Mouse (Mus musculus) forebrain, postnatal 0 days (tissue): ENCODE measurements around the gene Mfap3l. TPM values are rescaled to one million over a fixed set of nuclear protein-coding genes. Genes with fewer than 3 reads are reported as not detected.
"Not testable (repeated sequence)": the region's sequence is repeated elsewhere in the genome, so short reads cannot be mapped to it uniquely, and the experiment has no call there.

ENCODE experiments used
- ATAC-seq: fragments of 200-750 bp; cut with Nextera tagmentation; 2 replicates; pipeline ENCODE4 v1.8.0; 2017; ENCODE audit warnings: mild to moderate bottlenecking, moderate library complexity
- DNase-seq: peaks from one replicate; pipeline ENCODE4 v3.0.0-alpha.2; 2015
- H3K27ac ChIP-seq: fragments of 300-500 bp; sonication (generic); 2 replicates; pipeline ENCODE4 v1.5.1; 2014; ENCODE audit warnings: low read depth, mild to moderate bottlenecking, antibody characterized with exemption, low read length, moderate library complexity, mixed read lengths
- H3K27me3 ChIP-seq: fragments of 300-500 bp; sonication (generic); 2 replicates; pipeline ENCODE4 v1.6.1; 2014; ENCODE audit warnings: mild to moderate bottlenecking, low read length, mixed read lengths; ENCODE audit not compliant: insufficient read depth
- H3K36me3 ChIP-seq: fragments of 300-500 bp; sonication (generic); 2 replicates; pipeline ENCODE4 v1.6.1; 2014; ENCODE audit warnings: mild to moderate bottlenecking, moderate library complexity; ENCODE audit not compliant: insufficient read depth
- H3K4me1 ChIP-seq: fragments of 300-500 bp; sonication (generic); 2 replicates; pipeline ENCODE4 v1.6.1; 2014; ENCODE audit warnings: antibody characterized with exemption; ENCODE audit not compliant: insufficient read depth
- H3K4me2 ChIP-seq: fragments of 300-500 bp; sonication (generic); 2 replicates; pipeline ENCODE4 v1.6.1; 2014; ENCODE audit warnings: low read depth, mild to moderate bottlenecking, moderate library complexity
- H3K4me3 ChIP-seq: fragments of 300-500 bp; sonication (generic); 2 replicates; pipeline ENCODE4 v1.5.1; 2014; ENCODE audit warnings: low read depth, low read length, mixed read lengths
- H3K9ac ChIP-seq: fragments of 300-500 bp; sonication (generic); 2 replicates; pipeline ENCODE4 v1.6.1; 2014; ENCODE audit warnings: mild to moderate bottlenecking
- H3K9me3 ChIP-seq: fragments of 300-500 bp; sonication (generic); 2 replicates; pipeline ENCODE4 v1.6.1; 2016; ENCODE audit warnings: low read length
- CTCF ChIP-seq: sonication (generic); IDR thresholded peaks from 2 replicates; pipeline ENCODE4 v1.5.1; 2016; ENCODE audit warnings: antibody characterized with exemption, control low read depth, low read depth
- WGBS: fragments of 180-500 bp; shearing (Covaris S2); extraction: QIAGEN DNeasy Blood & Tissue Kit; methylation state at CpG from one replicate; pipeline ENCODE4 v1.1.7; 2014; 5-methylcytosine and 5-hydroxymethylcytosine counted together
- polyA plus RNA-seq: library from polyadenylated mRNA; unstranded; fragments of >200 nt; fragmentation: Nextera tagmentation; extraction: Ambion mirVana; gene quantifications from 2 replicates; pipeline ENCODE4 v1.2.1, GENCODE M21; 2015
- total RNA-seq: library from RNA; depleted of rRNA; stranded (reverse); fragments of >200 nt; gene quantifications from 2 replicates; pipeline ENCODE4 v1.2.3, GENCODE M21; 2014

Gene Mfap3l
- total and polyA plus RNA-seq, 2 experiments from 2014 or later, result 2.4 to 9.1 TPM

DNA sequence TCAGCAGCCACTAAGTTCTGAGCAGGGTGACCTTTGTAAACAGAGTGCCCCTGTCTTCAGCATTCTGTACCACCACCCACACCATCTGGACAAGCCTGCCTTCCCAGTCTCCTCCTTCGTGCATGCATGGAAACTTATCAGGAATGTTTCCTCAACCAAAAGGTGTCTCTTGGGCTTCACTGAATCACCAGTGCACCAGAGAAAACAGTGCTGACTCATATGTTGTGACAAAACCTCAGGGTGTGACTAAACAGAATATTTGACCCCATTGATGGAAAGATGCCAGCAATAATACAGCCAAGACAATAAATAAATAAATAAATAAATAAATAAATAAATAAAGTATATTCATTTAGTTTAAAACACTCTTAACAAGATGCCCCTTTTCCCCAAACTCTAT, 16.5 kb downstream of the Mfap3l start:
- no peak for ATAC-seq
- H3K4me2 ChIP-seq, result no peak overlapping the region
- no peaks in the 10 kb centered on the region for H3K36me3 ChIP-seq
- no peaks in the 10 kb centered on the region for H3K27me3 ChIP-seq
- no peaks in the 10 kb centered on the region for H3K4me1 ChIP-seq
- no peak for DNase-seq
- H3K9ac ChIP-seq, result no peak overlapping the region
- WGBS, result 69% methylated on average over 1 of the region's 1 CpGs
- no peak for TF ChIP-seq CTCF
- no peak overlapping the region for H3K4me3 ChIP-seq
- no peak overlapping the region for H3K27ac ChIP-seq
- no peaks in the 10 kb centered on the region for H3K9me3 ChIP-seq

DNA sequence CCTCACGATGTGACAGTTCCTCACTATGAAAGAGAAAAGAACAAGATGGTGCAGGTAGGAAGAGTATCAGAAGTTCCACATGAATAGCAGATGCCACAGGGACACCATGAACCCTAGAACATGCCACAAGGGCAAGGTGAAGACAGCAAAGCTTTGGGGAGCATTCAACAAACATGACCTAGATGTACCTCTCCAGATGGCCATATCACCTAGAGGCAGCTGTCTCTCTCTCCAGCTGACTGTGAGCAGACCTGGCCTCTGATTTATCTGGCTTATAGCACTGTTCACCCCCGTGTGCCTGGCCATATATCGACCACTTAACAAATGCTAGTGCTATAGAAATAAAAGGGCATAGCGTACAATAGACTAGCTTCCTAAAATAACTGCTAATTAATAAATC, 17.5 kb downstream of the Mfap3l start:
- DNase-seq (no peak), ATAC-seq (no peak)
- H3K27ac ChIP-seq, result no peak overlapping the region
- H3K4me1 ChIP-seq, result no peaks in the 10 kb centered on the region
- WGBS, result 76% methylated on average over 4 of the region's 4 CpGs
- H3K9me3 ChIP-seq, result no peaks in the 10 kb centered on the region
- H3K9ac ChIP-seq, result no peak overlapping the region
- no peaks in the 10 kb centered on the region for H3K36me3 ChIP-seq
- TF ChIP-seq CTCF, result no peak
- H3K4me2 ChIP-seq, result no peak overlapping the region
- H3K27me3 ChIP-seq, result no peaks in the 10 kb centered on the region
- H3K4me3 ChIP-seq, result no peak overlapping the region

DNA sequence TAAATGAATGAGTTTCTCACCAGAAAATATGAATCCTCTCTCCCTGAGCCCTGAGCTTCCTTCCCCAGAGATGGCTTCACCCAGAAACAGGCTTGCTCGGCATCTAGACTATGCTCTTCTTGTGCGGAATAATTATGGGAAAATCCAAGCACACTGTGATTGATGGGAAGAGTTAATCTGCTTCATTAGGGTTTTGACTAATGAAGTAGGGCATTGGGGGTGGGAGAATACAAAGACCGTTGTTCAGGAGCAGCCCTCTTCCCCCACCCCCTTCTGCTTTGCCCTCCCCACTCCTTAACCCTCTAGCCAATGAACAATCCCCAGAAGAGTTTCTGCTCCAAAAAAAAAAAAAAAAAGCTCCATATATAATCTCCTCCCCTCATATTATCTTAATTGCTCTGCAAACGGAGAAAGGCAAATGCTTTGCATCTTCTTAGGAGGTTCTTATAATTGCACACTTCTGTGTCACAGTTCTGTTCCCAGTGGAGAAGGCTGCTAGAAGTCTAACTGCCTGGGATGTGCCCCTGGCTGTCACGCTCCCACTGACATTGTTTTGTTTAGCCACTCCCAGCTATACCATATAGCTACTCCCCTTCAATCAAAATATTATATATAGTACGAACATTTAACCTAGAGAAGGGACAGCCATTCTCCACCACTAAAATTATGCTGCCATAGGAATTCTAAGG, 24.9 kb downstream of the Mfap3l start:
- no peaks in the 10 kb centered on the region for H3K4me1 ChIP-seq
- 0 out of 2 replicates have a peak overlapping the region, but pooled peaks have one; percentile 35 for H3K27ac ChIP-seq
- no peak for TF ChIP-seq CTCF
- no peaks in the 10 kb centered on the region for H3K27me3 ChIP-seq
- peak; percentile 16 for DNase-seq
- H3K9me3 ChIP-seq, result no peaks in the 10 kb centered on the region
- WGBS, result 19% methylated on average over 6 of the region's 6 CpGs
- peak; percentile 89 for ATAC-seq
- H3K4me2 ChIP-seq, result no peak overlapping the region
- H3K9ac ChIP-seq, result no peak overlapping the region
- no peak overlapping the region for H3K4me3 ChIP-seq
- no peaks in the 10 kb centered on the region for H3K36me3 ChIP-seq

DNA sequence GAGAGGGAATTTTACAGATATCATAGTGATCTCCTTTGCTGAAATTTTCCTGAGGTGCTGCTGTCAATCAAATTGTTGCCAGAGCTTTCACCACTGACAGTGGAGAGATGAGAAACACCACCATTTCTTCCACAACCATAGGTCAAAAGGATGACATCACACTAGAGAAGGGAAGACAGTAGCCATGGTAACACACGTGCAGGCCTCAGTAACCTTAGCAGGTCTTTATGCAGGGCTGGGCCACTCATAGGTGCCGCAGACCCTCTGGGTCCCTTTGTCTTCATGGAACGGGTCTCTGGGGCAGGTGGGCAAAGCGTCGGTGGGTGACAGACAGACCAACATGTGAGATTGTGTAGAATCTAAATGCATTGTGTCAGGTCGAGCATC, 25.5 kb downstream of the Mfap3l start:
- Histone ChIP-seq H3K27me3 (no peaks in the 10 kb centered on the region), H3K4me1 (no peaks in the 10 kb centered on the region), H3K36me3 (no peaks in the 10 kb centered on the region), H3K9me3 (no peaks in the 10 kb centered on the region), H3K4me3 (no peak overlapping the region), H3K4me2 (no peak overlapping the region), H3K9ac (no peak overlapping the region), H3K27ac (no peak overlapping the region)
- no peak for DNase-seq
- peak; percentile 28; the same call in 1 of the 2 replicates for ATAC-seq
- WGBS, result 28% methylated on average over 6 of the region's 6 CpGs
- TF ChIP-seq CTCF, result no peak

DNA sequence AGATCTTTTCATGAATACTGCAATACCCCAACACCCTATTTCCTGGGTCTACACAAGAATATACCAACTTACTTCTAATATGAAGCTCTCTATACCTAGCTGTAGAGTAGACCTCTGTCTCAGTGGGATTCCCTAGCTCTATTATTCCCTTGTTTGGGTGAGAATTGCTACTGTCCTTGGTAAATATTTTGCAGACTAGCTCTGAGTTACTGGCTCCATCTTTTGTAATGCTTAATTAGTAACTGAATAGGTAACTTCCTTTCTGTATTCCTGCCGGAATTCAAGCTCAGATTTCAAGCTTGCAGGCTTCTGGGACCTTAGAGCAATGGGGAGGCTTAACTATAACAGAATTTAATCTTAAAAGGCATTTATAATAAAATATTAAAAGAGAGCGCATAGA, 26.1 kb downstream of the Mfap3l start:
- not testable (repeated sequence) for H3K36me3 ChIP-seq, ATAC-seq, H3K9ac ChIP-seq, H3K4me2 ChIP-seq, H3K4me3 ChIP-seq, H3K4me1 ChIP-seq, H3K27ac ChIP-seq, DNase-seq, H3K27me3 ChIP-seq, H3K9me3 ChIP-seq
- 56% methylated on average over 2 of the region's 2 CpGs for WGBS

DNA sequence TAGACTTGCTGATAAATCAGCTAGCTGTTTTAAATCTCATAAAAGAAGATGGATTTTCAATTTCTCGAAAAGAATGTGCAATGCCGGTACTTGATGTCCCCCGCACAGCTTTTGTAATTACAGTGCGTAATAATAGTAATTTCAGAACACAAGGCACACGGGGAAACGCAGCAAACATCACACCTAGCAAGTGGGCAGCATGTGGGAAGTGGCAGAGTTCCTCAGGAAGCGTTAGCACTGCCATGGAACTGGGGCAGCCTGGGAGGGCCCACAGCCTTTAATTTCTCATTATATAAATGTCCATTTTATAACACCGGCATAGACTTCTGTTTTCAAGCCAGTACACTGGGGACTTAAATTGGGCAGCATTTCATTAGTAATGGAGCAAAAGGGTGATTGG, 27.1 kb downstream of the Mfap3l start:
- Histone ChIP-seq H3K4me3 (no peak overlapping the region), H3K36me3 (no peaks in the 10 kb centered on the region), H3K9me3 (no peaks in the 10 kb centered on the region), H3K27me3 (no peaks in the 10 kb centered on the region), H3K4me2 (no peak overlapping the region), H3K27ac (no peak overlapping the region), H3K9ac (no peak overlapping the region), H3K4me1 (no peaks in the 10 kb centered on the region)
- TF ChIP-seq CTCF, result no peak
- 77% methylated on average over 8 of the region's 8 CpGs for WGBS
- DNase-seq (no peak), ATAC-seq (no peak)

DNA sequence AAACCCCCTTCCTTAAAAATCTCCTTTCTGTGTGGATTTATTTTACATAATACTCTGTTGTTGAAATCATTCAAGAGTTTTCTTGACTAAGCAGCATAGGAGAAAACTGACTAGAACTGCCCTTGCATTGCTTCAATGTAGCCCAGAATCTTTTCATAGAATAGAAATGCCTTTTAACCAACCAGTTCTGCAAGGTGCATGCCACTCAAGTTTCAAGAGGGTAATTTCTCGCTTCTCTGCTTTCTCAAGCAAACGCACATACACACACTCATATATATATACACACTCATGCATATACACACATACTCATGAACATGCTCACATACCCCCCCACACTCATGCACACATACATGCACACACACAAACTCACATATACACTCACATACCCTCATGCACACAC, 28.6 kb downstream of the Mfap3l start:
- H3K36me3 ChIP-seq, result no peaks in the 10 kb centered on the region
- 86% methylated on average over 2 of the region's 2 CpGs for WGBS
- no peak for TF ChIP-seq CTCF
- ATAC-seq (no peak), DNase-seq (no peak)
- no peaks in the 10 kb centered on the region for H3K9me3 ChIP-seq
- no peak overlapping the region for H3K9ac ChIP-seq
- no peaks in the 10 kb centered on the region for H3K27me3 ChIP-seq
- H3K4me2 ChIP-seq, result no peak overlapping the region
- no peak overlapping the region for H3K27ac ChIP-seq
- H3K4me1 ChIP-seq, result no peaks in the 10 kb centered on the region
- H3K4me3 ChIP-seq, result no peak overlapping the region
